Mouse (Mus musculus): ENCODE measurements around the gene Nfe2.

The Nfe2 gene

GRCm38 (mm10) chr15:103290843-103291242 is 32.6 kb upstream of the Nfe2 start:
- WGBS, result 93% methylated on average over 9 of the region's 9 CpGs

GRCm38 (mm10) chr15:103290417-103290816 is 32.2 kb upstream of the Nfe2 start:
- 78% methylated on average over 6 of the region's 6 CpGs for WGBS

GRCm38 (mm10) chr15:103289600-103289999 is 31.4 kb upstream of the Nfe2 start:
- 67% methylated on average over 5 of the region's 5 CpGs for WGBS

- WGBS, result 6% methylated on average over 1 of the region's 1 CpGs
Observed at GRCm38 (mm10) chr15:103285778-103286417, 27.7 kb upstream of the Nfe2 start.

GRCm38 (mm10) chr15:103284647-103285046 is 26.4 kb upstream of the Nfe2 start:
- WGBS, result 44% methylated on average over 2 of the region's 2 CpGs

- WGBS, result 59% methylated on average over 3 of the region's 3 CpGs
Observed at GRCm38 (mm10) chr15:103284066-103284465, 25.9 kb upstream of the Nfe2 start.

- 90% methylated on average over 3 of the region's 3 CpGs for WGBS
Observed at GRCm38 (mm10) chr15:103281465-103282205, 23.4 kb upstream of the Nfe2 start.

- WGBS, result 75% methylated on average over 3 of the region's 3 CpGs
Observed at GRCm38 (mm10) chr15:103280817-103281464, 22.7 kb upstream of the Nfe2 start.

GRCm38 (mm10) chr15:103279750-103280149 is 21.5 kb upstream of the Nfe2 start:
- WGBS, result 49% methylated on average over 3 of the region's 3 CpGs

GRCm38 (mm10) chr15:103277949-103278348 is 19.7 kb upstream of the Nfe2 start:
- 68% methylated on average over 7 of the region's 7 CpGs for WGBS

GRCm38 (mm10) chr15:103275943-103276342 is 17.7 kb upstream of the Nfe2 start:
- WGBS, result 93% methylated on average over 3 of the region's 3 CpGs

GRCm38 (mm10) chr15:103272419-103273279 is 14.4 kb upstream of the Nfe2 start, which contains the start of gene Copz1:
TSS of gene Copz1 (plus strand) at chr15:103272714.
- WGBS, result under 1% methylated on average over 38 of the region's 38 CpGs

- WGBS, result 86% methylated on average over 4 of the region's 4 CpGs
Observed at GRCm38 (mm10) chr15:103268903-103269302, 10.7 kb upstream of the Nfe2 start.

- 92% methylated on average over 2 of the region's 2 CpGs for WGBS
Observed at GRCm38 (mm10) chr15:103264794-103265193, 6.6 kb upstream of the Nfe2 start.

GRCm38 (mm10) chr15:103259989-103260388 is 1.8 kb upstream of the Nfe2 start:
- 40% methylated on average over 1 of the region's 1 CpGs for WGBS

GRCm38 (mm10) chr15:103259162-103259561 is 959 bp upstream of the Nfe2 start:
- 90% methylated on average over 5 of the region's 5 CpGs for WGBS

- 97% methylated on average over 6 of the region's 6 CpGs for WGBS
Observed at GRCm38 (mm10) chr15:103256210-103256986, 1.8 kb downstream of the Nfe2 start.

- WGBS, result 2% methylated on average over 25 of the region's 25 CpGs
Observed at GRCm38 (mm10) chr15:103255169-103255568, 3.0 kb downstream of the Nfe2 start.

- 95% methylated on average over 1 of the region's 1 CpGs for whole genome bisulfite sequencing
Observed at GRCm38 (mm10) chr15:103253352-103253751, 4.9 kb downstream of the Nfe2 start.

- WGBS, result 87% methylated on average over 3 of the region's 3 CpGs
Observed at GRCm38 (mm10) chr15:103252660-103253059, 5.5 kb downstream of the Nfe2 start.

- WGBS, result 71% methylated on average over 1 of the region's 1 CpGs
Observed at GRCm38 (mm10) chr15:103251595-103251994, 6.6 kb downstream of the Nfe2 start.

All from cerebral cortex, adult 2 months (tissue).